Mouse (Mus musculus) ES-E14 (cell line): ENCODE data around the gene Fgfbp3. TPM values are rescaled to one million over a fixed set of nuclear protein-coding genes. Genes with fewer than 3 reads are reported as not detected.

Experiments used
- DNase-seq: peaks from one replicate; pipeline ENCODE4 v3.0.0-alpha.2; 2013; ENCODE audit warnings: low read depth, low spot score
- H3K27ac ChIP-seq: 2 replicates; pipeline ENCODE4 v1.5.1; 2012; ENCODE audit warnings: low read depth, mild to moderate bottlenecking, low read length, moderate library complexity, mixed read lengths; ENCODE audit not compliant: poor library complexity, insufficient read depth, severe bottlenecking
- H3K36me3 ChIP-seq: 2 replicates; pipeline ENCODE4 v1.6.1; 2012; ENCODE audit warnings: mild to moderate bottlenecking, low read length, moderate library complexity, mixed read lengths; ENCODE audit not compliant: control insufficient read depth, poor library complexity, insufficient read depth, severe bottlenecking
- H3K4me1 ChIP-seq, 2 experiments: fragments of 150-350 bp in 1 of 2; sonication (generic) in 1 of 2; 2 replicates each; pipeline ENCODE4 v1.6.1; 2012; ENCODE audit warnings: low read length in 2 of 2, mild to moderate bottlenecking in 1 of 2, mixed read lengths in 1 of 2; ENCODE audit not compliant: control insufficient read depth in 2 of 2, insufficient read depth in 2 of 2, poor library complexity in 1 of 2
- H3K4me3 ChIP-seq, 2 experiments: fragments of 150-350 bp in 1 of 2; sonication (generic) in 1 of 2; 2 replicates each; pipeline ENCODE4 v1.5.1; 2012; ENCODE audit warnings: low read length in 2 of 2, low read depth in 1 of 2, mild to moderate bottlenecking in 1 of 2, mixed read lengths in 1 of 2; ENCODE audit not compliant: insufficient read depth in 1 of 2, poor library complexity in 1 of 2, severe bottlenecking in 1 of 2
- H3K9ac ChIP-seq: 2 replicates; pipeline ENCODE4 v1.6.1; 2012; ENCODE audit warnings: low read depth, mild to moderate bottlenecking, low read length, mixed read lengths; ENCODE audit not compliant: poor library complexity, insufficient read depth, severe bottlenecking
- H3K9me3 ChIP-seq: fragments of 150-350 bp; sonication (generic); 2 replicates; pipeline ENCODE4 v1.6.1; 2012; ENCODE audit warnings: low read depth, mild to moderate bottlenecking, low read length; ENCODE audit not compliant: control insufficient read depth, insufficient read depth
- CHD2 ChIP-seq: IDR thresholded peaks from 2 replicates; pipeline ENCODE4 v1.6.1; 2014; ENCODE audit warnings: mild to moderate bottlenecking, low read depth, low read length, inconsistent platforms
- HCFC1 ChIP-seq: IDR thresholded peaks from 2 replicates; pipeline ENCODE4 v1.6.1; 2012; ENCODE audit warnings: low read length, inconsistent platforms, borderline replicate concordance; ENCODE audit not compliant: insufficient read depth
- MAFK ChIP-seq: IDR thresholded peaks from 2 replicates; pipeline ENCODE4 v1.6.1; 2014; ENCODE audit warnings: mild to moderate bottlenecking, low read depth, low read length, inconsistent platforms; ENCODE audit not compliant: insufficient read depth
- ZC3H11A ChIP-seq: IDR thresholded peaks from 2 replicates; pipeline ENCODE4 v1.6.1; 2012; ENCODE audit warnings: low read depth, mild to moderate bottlenecking, inconsistent platforms, low read length, borderline replicate concordance
- ZNF384 ChIP-seq: IDR thresholded peaks from 2 replicates; pipeline ENCODE4 v1.6.1; 2012; ENCODE audit warnings: low read depth, low read length, inconsistent platforms
- in situ Hi-C, 2 experiments: fragments of 600-800 bp; cut with MboI; formaldehyde crosslinking; loops; one replicate each; pipeline ENCODE4 v1.15.1; 2025; ENCODE audit warnings: low sequenced_read_pairs in 2 of 2, inconsistent platforms in 1 of 2; ENCODE audit not compliant: unreplicated experiment in 2 of 2
- total RNA-seq: library from RNA; depleted of rRNA; stranded (reverse); fragments of 300-350 nt; gene quantifications from 2 replicates; pipeline ENCODE4 v1.2.3, GENCODE M21; 2012

Fgfbp3 gene
- total RNA-seq, 1 experiment = 0.80 TPM

- in situ Hi-C loops = no loop called here
- Histone ChIP-seq H3K9ac (no peak overlapping the region), H3K9me3 (no peaks in the 10 kb centered on the region), H3K36me3 (no peaks in the 10 kb centered on the region), H3K4me1 (no peaks in the 10 kb centered on the region), H3K4me3 (no peak overlapping the region), H3K27ac (no peak overlapping the region)
- no peak for DNase-seq
- TF ChIP-seq ZC3H11A = no peak
- no peak for TF ChIP-seq HCFC1
- TF ChIP-seq ZNF384 = no peak
- TF ChIP-seq CHD2 = no peak
- no peak for TF ChIP-seq MAFK
Observed at GRCm38 (mm10) chr19:36916206-36916605, 3.2 kb downstream of the Fgfbp3 start.

DNA sequence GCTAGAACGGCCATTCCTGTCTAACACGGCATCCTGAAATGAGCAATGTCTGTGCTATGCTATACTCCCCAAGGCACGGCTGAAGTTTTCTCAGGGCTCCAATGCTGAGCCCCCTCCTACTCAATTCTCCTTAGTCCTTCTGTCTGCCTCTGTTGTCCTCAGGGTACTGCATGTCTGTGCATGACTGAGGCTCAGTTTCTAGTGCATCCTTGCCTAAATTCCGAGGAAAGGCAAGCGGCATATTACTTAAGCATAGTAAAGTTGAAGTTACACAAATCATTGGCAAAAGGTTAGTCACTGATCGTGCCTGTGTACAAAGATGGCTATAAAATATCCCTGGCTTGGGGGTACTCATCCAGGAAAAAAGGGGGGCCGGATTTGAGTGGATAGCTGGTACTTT, 6.4 kb downstream of the Fgfbp3 start:
- Histone ChIP-seq H3K4me3 (no peak overlapping the region), H3K4me1 (no peaks in the 10 kb centered on the region; a peak in 1 of 4 replicates), H3K9me3 (no peaks in the 10 kb centered on the region), H3K9ac (no peak overlapping the region), H3K27ac (no peak overlapping the region), H3K36me3 (no peaks in the 10 kb centered on the region)
- no peak for DNase-seq
- in situ Hi-C loops = no loop called here
- TF ChIP-seq ZNF384 (no peak), HCFC1 (no peak)

- in situ Hi-C loops = no loop called here
- no peak for TF ChIP-seq CHD2
- no peak for TF ChIP-seq MAFK
- TF ChIP-seq HCFC1 = no peak
- TF ChIP-seq ZNF384 = no peak
- TF ChIP-seq ZC3H11A = no peak
- no peak overlapping the region for H3K27ac ChIP-seq
- DNase-seq = no peak
- H3K36me3 ChIP-seq = no peaks in the 10 kb centered on the region
- H3K9me3 ChIP-seq = no peaks in the 10 kb centered on the region
- H3K4me3 ChIP-seq = no peak overlapping the region
- H3K9ac ChIP-seq = no peak overlapping the region
- no peaks in the 10 kb centered on the region; a peak in 1 of 4 replicates for H3K4me1 ChIP-seq
Observed at GRCm38 (mm10) chr19:36910424-36911045, 8.9 kb downstream of the Fgfbp3 start.

GRCm38 (mm10) chr19:36909676-36910292, 9.6 kb downstream of the Fgfbp3 start:
- Histone ChIP-seq H3K9ac (no peak overlapping the region), H3K9me3 (no peaks in the 10 kb centered on the region), H3K4me1 (peaks cover 0 to 2% of the 10 kb centered on the region in 2 experiments; a peak in 1 of 4 replicates), H3K27ac (no peak overlapping the region), H3K4me3 (peak overlapping the region in 1 of 2 experiments; percentile 51; a peak in 2 of 4 replicates), H3K36me3 (no peaks in the 10 kb centered on the region)
- in situ Hi-C loops = no loop called here
- TF ChIP-seq ZNF384 (no peak), MAFK (peak; percentile 53), CHD2 (no peak), ZC3H11A (no peak), HCFC1 (0 out of 2 replicates have a peak, but pooled peaks have one; percentile 30)
- peak; percentile 88 for DNase-seq

DNA sequence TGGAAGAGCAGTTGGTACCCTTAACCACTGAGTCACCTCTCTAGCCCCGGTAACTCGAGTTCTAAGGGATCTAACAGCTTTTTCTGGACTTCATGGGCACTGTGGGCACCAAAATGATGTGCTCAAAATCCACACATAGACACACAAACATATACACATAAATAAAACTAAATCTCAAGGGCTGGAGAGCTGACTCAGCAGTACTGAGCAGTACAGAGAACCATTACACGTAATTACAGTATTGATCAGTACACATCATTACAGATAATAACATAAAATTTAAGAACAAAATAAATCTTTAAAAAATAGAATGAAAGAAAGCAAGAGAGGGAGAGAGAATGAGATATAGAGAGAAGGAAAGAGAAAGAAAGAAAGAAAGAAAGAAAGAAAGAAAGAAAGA, 10.3 kb downstream of the Fgfbp3 start:
- in situ Hi-C loops = no loop called here
- Histone ChIP-seq H3K9me3 (no peaks in the 10 kb centered on the region), H3K36me3 (no peaks in the 10 kb centered on the region), H3K27ac (no peak overlapping the region), H3K4me3 (no peak overlapping the region), H3K4me1 (peaks cover 0 to 2% of the 10 kb centered on the region in 2 experiments; a peak in 1 of 4 replicates), H3K9ac (no peak overlapping the region)
- no peak for TF ChIP-seq ZC3H11A
- TF ChIP-seq MAFK = peak; percentile 95
- DNase-seq = no peak
